Mouse (Mus musculus): ENCODE data around the gene Gm10228.
"Not testable (repeated sequence)": the region's sequence is repeated elsewhere in the genome, so short reads cannot be mapped to it uniquely, and the experiment has no call there.

The Gm10228 gene

DNA sequence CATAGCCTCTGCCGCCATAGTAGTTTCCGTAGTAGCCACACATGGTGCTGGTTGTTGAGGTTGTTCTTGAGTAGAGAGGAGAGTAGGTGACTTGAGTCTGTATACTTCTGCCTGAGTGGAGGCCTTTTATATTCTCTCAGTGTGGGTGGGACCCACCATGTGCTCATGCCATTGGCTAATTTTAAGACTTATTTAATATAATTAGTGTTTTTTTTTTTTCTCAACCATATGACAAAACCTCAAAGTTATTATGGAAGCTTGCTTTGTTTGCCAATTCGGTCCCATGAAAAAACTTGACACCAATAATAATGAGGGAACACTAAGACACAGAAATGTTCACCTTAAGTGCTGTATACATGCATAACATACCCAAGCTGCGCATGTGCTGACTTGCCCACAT, at the start of gene Gm10228:
Gm10228 (minus strand) TSS at position 101 of the 400 bp plus-strand sequence.
- not testable (repeated sequence) for DNase-seq (ENCODE audit: low spot score in 2 of 2)

DNA sequence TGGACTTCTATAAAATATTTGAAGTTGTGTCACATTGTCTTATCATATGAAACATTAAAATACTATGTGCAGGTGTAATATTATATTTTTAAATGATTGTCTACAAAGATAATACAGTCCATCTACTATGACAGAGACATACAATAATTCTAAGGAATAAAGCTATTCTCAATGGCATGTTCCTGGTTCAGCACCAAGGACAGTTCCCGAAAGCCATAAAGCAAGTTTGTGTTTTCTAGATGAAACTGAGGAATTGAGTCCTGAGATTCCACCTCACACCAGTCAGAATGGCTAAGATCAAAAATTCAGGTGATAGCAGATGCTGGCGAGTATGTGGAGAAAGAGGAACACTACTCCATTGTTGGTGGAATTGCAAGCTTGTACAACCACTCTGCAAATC, 29.8 kb upstream of the Gm10228 start:
- DNase-seq (ENCODE audit: low spot score in 2 of 2) = not testable (repeated sequence)

GRCm38 (mm10) chr16:89063902-89064301, 22.6 kb upstream of the Gm10228 start, which contains the start of gene 1110025L11Rik:
Gene 1110025L11Rik (minus strand): TSS chr16:89064002.
- DNase-seq (ENCODE audit: low spot score in 2 of 2) = not testable (repeated sequence)

DNA sequence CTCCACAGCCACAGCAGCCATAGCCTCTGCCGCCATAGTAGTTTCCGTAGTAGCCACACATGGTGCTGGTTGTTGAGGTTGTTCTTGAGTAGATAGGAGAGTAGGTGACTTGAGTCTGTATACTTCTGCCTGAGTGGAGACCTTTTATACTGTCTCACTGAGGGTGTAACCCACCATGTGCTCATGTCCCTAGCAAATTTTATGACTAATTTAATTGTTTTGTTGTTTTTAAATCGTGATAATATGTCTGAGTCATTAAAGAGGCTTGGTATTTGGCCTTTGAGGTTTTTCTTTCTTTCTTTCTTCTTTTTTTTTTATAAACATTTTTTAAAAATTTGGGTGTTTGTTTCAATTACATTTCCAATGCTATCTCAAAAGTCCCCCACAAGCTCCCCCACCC, 6.5 kb upstream of the Gm10228 start, which contains the start of gene Krtap6-5:
Krtap6-5 (minus strand) TSS at position 101 of the 400 bp plus-strand sequence.
- no peak for DNase-seq (ENCODE audit: low spot score in 2 of 2)

DNA sequence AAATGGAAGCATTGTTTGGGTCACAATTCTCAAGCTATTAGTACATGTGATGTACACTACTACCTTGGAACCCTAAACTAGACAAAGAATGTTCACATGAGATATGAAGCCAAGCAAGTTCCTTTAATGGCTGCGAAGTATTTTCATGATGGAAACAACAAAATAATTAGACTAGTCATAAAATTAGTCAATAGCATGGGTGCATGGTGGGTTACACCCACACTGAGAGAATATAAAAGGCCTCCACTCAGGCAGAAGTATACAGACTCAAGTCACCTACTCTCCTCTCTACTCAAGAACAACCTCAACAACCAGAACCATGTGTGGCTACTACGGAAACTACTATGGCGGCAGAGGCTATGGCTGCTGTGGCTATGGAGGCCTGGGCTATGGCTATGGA, 9.9 kb downstream of the Gm10228 start, which contains the start of gene Krtap6-1:
Krtap6-1 (plus strand) TSS at position 301 of the 400 bp plus-strand sequence.
- DNase-seq (ENCODE audit: low spot score in 2 of 2) = not testable (repeated sequence)

DNA sequence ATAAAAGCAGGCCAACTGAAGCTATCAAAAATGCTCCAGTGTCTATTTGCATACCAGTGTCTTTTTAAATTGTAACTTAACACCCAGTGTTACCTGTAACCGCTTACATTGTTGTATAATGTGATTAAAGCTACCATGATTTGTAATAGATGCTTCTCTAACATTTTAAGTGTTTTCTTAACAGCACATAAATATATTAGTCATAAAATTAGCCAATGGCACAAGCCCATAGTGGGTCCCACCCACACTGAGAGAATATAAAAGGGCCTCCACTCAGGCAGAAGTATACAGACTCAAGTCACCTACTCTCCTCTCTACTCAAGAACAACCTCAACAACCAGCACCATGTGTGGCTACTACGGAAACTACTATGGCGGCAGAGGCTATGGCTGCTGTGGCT, 26.3 kb downstream of the Gm10228 start, which contains the start of gene Gm10229:
Gm10229 (plus strand) TSS at position 301 of the 400 bp plus-strand sequence.
- DNase-seq (ENCODE audit: low spot score in 2 of 2) = not testable (repeated sequence)

DNA sequence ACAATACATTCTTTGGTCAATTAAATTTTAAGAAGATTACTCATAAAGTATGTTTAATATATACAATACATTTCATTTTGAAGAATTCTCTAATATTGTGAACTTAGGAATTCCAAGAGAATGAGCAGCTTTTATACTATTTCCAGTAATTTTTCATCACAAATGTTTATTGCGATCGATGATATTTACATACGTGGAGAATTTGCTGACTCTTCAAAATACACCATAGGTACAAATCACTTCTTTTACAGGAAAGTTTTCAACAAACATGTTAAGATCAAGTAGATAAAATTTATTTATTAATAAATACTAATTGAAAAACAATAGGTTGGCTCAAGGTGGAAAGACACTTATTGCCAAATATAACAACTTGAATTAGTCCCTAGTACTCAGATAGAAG, 27.3 kb downstream of the Gm10228 start:
- no peak for DNase-seq (ENCODE audit: low spot score in 2 of 2)

DNA sequence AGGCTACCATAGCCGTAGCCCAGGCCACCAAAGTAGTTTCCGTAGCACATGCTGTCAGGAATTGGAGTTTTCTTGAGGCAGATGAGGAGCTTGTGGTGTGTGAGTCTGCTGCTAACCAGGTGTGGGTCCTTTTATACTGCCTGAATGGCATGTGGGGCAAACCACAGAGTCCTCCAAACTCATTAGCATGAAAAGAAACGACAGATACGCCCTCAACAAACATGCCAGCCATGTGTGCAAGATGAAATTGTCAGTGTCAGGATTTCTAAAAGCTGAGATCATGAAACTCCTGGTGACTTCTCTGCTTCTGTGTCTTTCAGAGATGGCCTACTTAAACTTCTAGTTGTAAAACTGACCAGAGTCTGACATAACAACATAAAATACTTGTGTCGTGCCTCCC, 30.6 kb downstream of the Gm10228 start, which contains the start of gene Krtap22-2:
Krtap22-2 (minus strand) TSS at position 101 of the 400 bp plus-strand sequence.
- no peak for DNase-seq (ENCODE audit: low spot score in 2 of 2)

Measured in cerebellum, postnatal 4 days (tissue).